Mouse (Mus musculus) erythroid progenitor cell, adult 5-6 weeks (primary cell): ENCODE data around the gene Atp13a3. TPM values are rescaled to one million over a fixed set of nuclear protein-coding genes. Genes with fewer than 3 reads are reported as not detected.
A peak's percentile ranks its signal among the peaks of the same experiment; 100 is the strongest.
"Not testable (repeated sequence)": the region's sequence is repeated elsewhere in the genome, so short reads cannot be mapped to it uniquely, and the experiment has no call there.

ENCODE experiments used
- ATAC-seq: replicated peaks from 2 replicates; pipeline ENCODE4 v1.8.0; 2016; ENCODE audit warnings: moderate number of reproducible peaks, mild to moderate bottlenecking, moderate TSS enrichment, inconsistent platforms; ENCODE audit not compliant: poor library complexity, low FRiP score, severe bottlenecking
- total RNA-seq, 2 experiments: library from RNA; stranded (forward) in 1 of 2; stranded (reverse) in 1 of 2; fragments of 150-400 nt in 1 of 2; fragments of 186-747, 209-891 nt in 1 of 2; gene quantifications; 2 replicates each; pipeline versions ENCODE4 v1.2.3 to v1.2.4; 2015 to 2017; ENCODE audit warnings: low replicate concordance in 2 of 2

Atp13a3 gene
- total RNA-seq, 2 experiments from 2014 or later = 41.6 to 51.6 TPM

DNA sequence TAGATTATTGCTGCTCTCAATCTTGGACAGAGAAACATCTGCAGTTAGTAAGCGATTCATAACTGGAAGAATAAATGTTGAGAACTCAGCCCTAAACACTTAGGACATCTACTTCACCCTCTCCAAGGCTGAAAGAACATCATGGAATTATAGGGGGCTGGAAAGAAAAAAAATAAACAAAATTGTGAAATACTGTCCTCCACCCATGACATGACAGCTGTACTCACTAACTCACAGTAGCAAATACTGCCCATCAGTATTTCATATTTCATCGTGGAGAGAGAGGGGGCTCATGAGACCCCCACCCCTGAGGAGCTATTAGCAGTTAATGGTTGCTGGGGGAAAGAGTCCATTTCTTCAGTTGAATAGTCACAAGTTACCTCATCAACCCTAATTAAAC, 38.4 kb downstream of the Atp13a3 start:
- no peak for ATAC-seq

DNA sequence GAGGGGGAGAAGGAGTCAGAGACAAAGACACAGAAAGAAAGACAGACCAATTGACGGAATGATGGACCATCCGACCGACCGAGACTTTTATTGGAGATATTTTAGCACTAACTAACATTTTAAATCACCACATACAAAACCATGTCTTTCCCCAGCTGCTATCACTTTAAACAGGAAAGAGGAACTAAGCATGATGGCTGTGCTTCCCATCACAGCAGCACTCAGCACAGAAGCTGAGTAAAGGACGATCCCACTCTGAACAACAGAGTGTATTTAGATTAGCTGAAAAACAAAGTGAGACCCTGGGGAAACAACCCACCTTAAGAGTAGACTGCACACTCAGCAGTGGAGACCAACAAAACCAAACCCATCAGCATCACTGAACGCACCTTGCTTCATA, 41.2 kb downstream of the Atp13a3 start:
- ATAC-seq = no peak

DNA sequence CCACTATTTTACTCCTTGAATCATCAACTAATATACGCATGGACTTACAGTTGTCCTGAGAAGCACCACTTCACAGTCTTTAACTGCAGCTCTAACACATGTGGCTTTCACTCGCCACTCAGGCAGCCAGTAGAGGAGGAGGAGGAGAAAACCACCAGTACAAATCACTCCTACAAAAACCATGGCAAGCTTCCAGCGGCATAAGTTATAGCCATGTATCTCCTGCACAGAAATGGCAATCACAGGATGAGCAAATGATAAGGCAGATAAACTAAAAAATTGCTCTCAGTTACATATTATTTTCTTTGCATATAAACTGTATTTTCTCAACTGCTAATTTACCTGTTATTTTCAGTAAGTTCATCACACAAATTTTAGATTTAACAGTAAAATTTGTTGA, 43.2 kb downstream of the Atp13a3 start:
- no peak for ATAC-seq

DNA sequence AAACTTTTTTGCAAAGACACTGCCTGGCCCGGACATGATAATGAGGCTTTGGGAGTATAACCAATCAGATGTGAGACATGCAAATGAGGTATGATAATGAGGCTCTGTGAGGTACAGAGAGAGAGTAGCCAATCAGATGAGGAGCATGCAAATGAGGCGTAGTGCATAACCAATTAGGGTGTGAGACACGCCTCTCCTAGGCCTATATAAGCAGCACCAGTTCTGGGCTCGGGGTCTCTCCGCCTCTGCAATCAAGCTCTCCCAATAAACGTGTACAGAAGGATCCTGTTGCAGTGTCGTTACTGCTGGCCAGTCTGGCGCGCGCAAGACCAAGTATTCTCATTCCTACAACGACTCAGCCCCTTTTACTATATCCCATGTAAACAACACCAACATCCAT, 52.3 kb downstream of the Atp13a3 start:
- ATAC-seq = not testable (repeated sequence)

DNA sequence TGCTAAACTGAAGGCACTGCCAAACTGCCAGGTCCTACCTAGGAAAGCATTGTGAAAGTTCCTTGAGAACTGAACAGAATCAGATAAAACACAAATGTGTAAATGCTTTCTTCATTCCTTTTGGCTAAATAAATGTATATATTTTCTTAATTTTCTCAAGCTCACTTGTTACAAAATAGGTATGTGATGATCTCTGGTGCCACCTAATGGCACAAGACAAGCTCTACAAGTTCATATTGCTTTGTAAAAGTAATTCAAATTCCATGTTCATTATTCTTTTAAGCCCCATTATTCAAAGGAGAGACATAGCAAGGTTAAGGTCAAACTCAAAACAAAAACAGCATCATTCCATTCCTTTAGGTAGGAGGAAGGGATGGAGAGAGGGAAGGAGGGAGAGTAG, 91.5 kb downstream of the Atp13a3 start:
- no peak for ATAC-seq

DNA sequence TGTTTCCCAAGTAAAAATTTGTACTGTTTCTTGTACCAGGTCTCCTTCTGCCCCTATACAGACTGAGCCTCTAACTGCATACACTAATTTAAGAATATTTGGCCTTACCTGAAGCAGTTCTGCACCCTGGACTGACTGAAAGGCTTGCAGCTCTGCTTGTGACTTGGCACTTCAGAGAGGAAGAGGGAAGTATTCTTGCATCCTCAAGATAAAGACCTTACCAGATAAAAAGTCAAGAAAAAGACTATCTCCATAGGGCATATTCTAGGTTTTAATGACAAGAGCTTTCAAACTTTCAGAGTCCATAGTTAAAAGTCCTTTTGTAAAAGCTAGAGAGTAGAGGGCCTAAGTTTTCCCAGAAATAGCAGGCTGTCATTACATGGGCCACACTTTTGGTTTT, 95.1 kb downstream of the Atp13a3 start, which contains the start of gene Gp5:
Gene Gp5 (minus strand): TSS at position 133 of the 400 bp plus-strand sequence.
- ATAC-seq = no peak

DNA sequence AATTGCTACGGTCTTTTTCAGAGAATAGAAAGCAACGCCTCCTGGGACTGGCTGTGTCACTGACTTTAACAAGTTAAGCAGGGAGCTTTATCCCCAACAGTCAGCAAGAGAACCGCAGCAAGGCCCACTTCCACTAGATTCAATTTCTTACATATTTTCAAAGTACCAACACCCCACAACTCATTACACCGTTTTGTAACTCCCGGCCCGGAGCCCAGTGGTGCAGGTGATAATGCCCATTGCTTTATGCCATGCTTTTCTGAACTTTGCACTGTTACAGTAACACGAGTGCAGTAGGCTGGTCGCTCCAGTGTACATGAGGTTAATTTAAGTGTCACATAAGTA, 95.6 kb downstream of the Atp13a3 start:
- no peak for ATAC-seq

DNA sequence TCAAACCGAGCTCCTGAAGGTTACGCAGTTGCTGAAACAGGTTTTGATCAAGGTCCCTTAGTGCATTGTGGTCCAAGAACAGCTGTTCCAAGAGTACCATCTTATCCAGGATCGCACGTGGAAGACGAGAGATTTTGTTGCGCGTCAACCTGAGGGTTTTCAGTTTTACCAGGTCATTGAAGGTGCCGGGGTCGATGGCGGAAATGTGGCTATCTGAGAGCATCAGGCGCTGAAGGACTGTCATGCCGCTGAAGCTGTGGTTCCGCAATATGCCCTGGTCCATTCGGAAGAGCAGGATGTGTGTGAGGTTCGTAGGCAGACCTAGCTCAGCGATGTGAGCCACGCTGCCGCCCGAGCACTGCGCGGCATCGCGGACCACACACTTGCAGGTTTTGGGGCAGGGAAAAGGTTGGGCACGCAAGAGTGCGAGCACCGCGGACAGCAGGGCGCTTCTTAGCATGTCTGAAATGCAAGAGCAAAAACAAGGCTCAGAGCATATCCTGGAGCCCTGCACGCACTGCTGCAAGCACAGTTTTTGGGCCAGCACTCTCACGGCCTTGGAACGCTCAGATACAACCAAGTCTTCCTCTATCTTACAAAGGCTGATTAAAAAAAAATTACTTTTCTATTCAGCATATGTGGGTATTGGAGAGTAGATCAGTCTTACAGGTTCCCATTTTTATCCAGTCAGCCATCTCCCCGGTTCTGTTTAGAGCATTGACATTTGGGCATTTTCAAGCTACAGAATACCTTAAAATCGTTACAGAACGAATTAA, 96.2 kb downstream of the Atp13a3 start:
- 0 out of 2 replicates have a peak, but pooled peaks have one; percentile 29 for ATAC-seq

DNA sequence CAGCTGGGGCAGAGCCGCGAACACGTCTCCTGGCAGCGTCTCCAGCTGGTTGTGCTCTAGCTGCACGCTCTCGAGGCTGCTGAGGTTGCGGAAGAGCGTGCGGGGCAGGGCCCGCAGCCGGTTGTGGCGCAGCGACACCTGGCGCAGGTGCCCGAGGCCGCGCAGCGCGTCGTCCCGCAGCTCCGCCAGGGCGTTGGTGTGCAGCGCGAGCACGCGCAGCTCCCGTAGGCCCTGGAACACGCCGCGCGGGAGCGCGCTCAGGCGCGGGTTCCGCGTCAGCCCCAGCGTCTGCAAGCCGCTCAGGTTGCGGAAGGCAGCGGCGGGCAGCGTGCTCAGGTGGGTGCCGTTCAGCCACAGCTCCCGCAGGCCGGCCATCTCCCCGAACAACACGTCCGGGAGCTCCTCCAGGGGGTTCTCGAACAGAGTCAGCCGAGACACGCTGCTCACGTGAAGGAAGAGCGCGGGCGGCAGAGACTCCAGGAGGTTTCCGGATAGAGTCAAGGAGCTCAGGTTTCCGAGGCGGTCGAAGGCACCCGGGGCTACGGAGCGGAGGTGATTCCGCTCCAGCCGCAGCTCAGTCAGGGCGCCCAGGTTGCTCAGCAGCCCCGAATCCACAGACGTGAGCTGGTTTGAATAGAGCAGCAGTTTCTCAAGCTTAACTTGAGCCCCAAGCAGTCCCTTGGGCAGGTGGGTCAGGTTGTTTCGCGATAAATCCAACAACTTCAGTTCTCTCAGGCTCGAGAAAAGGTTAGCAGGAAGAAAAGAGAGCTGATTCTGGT, 97.0 kb downstream of the Atp13a3 start:
- ATAC-seq = no peak; the same call in 1 of the 2 replicates

DNA sequence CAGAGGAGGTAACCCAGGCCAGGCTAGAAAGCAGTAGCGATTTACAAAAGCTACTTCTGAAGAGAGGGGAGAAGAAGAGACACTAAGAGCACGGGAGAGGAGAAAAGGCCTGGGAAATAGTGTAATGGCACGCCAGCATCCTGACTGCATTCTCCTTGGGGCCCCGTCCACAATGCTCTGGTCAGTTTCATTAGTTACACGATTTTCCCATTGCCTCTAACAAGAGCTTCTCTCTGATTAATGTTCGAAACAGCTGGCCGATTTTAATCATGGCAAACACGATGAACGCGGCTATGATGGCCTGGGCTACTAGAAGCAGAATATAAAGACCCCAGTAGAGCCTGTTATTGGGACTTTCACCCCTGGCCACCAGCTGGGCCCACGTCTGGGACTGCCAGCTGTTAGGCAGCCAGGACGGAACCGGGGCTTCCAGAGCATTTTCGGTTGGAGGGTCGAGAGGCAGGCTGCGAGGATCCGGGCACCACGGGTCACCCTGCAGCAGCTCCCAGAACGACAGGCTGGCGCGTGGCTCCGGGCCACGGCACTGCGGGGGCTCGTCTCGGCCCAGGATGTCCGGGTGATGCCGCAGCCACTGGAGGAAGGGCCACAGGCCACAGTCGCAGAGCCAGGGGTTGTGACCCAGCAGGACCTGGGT, 97.7 kb downstream of the Atp13a3 start:
- ATAC-seq = no peak

DNA sequence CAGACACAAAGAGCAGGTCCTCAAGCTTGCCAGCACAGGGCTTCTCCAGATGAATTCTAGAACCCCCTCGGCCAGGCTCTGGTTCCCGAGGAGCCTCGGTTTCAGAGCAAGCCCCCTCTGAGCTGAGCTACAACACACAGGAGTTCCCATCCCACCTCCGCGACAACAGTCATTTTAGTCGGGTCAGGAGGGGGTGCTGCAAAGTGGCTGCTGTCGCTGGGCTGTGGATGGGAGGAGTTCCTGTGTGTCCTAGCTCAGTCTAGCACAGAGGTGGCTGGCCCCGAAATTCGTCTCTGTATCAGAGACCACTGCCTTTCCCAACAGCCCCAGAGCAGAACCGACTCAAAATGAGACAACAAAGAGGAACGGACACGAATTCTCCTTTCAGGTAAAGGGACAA, 98.5 kb downstream of the Atp13a3 start:
- ATAC-seq = no peak

DNA sequence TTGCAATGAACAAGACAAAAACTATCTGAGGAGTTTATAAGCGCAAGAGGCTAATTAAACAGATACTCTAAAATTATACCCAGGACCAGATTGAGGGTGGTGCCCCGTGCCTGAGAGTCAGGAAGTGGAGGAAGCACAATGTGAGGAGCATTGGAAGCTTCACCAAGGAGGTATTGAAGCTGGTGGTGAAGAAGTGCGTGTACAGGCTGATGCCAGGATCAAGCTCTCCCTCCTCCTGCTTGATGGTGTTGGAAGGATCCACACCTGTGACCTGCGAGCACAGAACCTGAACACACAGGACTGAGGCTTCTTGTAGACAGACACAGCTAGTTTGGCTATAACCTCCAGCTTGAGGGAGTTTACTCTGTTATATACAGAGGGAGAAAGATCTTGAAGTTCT, 99.7 kb downstream of the Atp13a3 start:
- ATAC-seq = no peak

DNA sequence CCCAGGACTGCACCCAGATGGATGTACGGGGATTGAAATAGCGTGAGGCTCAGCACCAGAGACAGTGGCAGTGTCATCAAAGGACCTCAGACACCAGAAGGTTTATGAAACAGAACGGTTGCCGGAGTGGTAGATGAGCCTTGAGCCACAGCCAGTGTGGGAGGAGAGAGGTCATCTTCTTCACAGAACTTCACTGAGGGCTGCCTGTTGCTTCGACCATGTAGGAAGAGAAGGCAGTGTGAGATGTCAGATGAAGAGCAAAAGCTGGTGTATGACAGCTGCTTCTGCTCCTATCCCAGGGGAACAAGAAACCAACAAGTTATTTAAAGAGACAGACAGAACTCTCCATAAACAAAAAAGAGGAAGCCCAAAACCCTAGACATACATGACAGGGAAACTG, 101.5 kb downstream of the Atp13a3 start:
- ATAC-seq = no peak

DNA sequence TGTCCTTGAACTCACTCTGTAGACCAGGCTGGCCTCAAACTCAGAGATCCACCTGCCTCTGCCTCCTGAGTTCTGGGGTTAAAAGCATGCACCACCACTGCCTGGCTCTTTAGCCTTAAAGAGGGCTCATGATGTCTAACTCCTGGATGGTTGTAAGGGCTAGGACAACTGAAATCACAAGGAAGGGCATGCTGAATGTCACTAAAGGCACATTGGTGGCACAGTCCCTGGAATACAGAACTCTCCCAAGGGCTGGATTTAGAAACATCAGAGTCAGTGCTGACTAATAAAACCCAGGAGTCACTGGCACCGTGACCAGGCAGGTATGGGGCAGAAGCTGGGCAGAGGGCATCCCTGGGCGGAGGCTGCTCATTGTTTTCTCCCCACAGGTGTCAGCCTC, 102.4 kb downstream of the Atp13a3 start:
- ATAC-seq = no peak

DNA sequence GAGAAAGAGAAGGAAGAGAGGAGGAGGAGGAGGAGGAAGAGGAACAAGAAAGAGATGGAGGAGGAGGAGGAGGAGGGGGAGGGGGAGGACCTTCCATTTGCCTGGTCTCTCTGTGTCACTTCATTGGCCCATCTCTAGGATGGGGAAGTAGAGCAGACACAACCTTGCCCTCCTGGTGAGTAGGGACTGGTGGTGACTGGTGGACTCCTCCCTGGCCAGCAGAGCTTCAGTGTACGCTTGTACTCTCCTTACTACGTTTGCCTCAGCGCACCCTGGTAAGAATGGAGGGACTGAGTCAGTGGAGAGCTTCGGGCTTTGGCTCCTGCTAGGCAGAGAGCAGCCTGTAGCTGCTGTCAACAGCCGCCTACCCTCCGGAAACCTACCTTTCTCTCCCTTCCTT, 103.1 kb downstream of the Atp13a3 start:
- no peak for ATAC-seq

DNA sequence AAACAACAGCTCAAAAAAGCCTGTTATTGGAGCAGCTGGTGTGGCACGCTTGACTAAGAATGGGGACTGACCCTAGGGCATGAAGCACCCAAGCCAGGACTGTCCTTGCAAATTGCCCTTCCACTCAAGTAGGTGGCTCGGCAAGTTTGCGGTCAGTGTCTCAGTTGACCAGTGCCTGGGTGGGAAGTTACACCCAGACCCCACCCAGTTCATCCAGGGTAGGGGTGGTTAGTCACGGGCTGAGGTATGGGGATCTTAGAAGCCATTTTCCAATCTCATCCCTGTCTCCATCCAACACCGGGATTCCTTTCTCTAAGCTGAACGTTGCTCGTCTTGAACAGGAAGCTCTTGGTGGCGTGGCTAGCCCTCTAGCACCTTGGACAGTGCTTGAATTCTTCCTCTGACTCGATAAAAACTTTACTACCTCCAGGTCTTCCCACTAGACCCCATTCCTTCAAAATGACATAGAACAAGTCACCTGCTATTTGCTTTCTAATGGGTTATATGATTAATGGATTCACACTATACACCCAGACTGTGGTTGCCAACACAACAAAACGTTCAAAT, 106.0 kb downstream of the Atp13a3 start:
- ATAC-seq = no peak

DNA sequence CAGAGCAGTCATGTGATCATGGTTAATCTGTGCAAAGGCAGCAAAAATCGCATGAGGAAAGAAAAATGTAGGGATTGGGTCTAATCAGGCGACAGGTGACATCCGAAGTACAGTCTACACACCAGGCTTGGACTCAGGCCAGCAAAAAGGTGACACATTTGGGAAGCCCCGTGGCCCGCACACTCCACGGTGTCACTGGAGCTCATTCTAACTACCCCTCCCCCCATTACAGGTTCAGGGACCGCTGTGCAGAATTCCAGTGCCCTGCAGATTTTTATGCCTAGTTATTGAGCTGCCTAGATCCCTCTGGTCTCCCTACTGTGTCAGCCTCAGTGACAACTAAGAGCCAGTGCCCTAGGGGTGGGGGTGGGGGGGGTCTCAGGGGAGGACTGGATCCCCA, 108.3 kb downstream of the Atp13a3 start:
- ATAC-seq = no peak

DNA sequence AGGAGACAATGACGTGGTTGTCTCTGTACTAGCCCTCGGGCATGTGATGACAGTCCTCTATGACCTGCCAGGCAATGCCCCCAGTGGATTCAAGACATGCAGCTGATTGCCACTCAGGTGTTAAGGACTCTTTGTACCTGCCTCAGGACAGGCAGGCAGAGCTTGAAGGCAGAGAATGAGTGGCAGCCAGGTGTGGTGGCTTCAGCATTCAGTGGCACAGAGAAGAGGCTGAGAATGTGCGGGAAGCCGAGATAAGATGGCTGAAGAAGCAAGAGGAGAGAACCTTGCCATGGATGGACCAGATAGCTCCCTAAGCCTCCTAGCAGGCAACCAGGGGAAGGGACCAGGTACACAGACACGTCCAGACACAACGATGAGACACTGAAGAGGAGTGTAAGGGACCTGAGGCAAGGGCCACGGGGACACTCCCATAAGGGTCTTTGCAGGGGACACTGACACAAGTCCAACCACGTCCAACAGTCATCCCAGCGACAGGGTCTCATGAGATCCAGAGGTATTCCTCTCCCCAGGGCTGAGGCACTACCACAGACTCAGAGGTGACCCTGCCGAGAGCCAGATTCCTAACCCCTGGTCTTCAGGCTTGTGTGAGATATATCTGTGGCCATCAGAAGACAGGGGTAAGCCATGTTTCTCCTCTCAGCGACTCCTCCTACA, 109.0 kb downstream of the Atp13a3 start:
- no peak for ATAC-seq

DNA sequence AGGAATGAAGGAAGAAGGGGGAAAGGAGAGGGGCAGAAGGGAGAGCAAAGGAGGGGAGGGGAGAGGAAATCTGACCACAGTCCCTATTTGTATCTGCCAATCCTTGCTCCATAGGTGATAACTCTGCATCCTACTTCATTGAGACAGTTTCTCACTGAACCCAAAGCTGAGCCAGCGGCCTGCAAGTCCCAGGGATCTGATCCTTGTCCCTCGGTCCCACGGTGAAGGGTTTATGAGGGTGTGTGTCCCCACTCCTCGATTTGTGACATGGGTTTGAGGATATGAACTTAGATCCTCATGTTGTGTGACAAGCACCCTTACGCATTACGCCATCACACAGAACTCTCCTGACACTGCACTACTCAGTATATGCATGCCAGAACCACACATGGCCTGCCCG, 110.7 kb downstream of the Atp13a3 start:
- ATAC-seq = no peak

DNA sequence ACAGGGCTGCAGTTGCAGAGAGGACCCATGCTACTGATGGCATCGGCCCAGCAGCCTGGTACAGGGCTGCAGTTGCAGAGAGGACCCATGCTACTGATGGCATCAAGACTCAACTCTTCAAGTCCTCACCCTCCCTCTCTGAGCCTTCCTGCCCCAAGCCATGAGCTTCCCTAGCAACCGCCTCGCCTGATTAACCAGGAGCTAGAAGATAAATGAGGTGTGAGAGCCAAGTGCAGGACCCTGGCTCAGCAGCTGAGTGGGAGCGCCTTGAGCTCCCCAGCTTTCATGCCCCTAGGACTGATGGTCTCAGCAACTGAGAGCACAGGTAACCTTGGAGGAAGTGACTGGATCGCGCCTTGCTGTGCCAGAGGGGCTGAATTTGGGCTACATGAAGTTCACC, 115.3 kb downstream of the Atp13a3 start:
- no peak for ATAC-seq
